Mouse (Mus musculus): Measurements from ENCODE around the gene Cttnbp2.

Gene Cttnbp2

DNA sequence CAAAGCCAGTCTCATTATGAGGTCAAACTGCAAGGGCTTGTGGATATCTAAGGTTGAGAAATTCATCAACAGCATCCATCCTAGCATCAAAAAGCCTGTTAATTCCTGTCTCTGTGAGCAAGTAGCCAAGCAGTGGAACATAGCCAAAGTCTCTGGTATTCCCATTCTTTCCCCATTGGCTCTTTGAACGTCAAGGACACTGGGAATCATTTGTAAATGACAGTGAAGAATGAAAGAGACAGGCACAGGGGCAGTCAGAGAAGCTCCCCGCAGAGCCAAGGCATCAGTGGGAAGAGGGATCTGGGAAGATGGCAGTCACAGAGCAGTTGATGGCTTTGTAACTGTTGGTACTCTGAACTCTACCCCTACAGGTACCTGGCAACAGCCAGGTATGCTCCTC, 46.9 kb downstream of the Cttnbp2 start:
- DNase-seq (ENCODE audit: low read depth, low spot score) = no peak

DNA sequence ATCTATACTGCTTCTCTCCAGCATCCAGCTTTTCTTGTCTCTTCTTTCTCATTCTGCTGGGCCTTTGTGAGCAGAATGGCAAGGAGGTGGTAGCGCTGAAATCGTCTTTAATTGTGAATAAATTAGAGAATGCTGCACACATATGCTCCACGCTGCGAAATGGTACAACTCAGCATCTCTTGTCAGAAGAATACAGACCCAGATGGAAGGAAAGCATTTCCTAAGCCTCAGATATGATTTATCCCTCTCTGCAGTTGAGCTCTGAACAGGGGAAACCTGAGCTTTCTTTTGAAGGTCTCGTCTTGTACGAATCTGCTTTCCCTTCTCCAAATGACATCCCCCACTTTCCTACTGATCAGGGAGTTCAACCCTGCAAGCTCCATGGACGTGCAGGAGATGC, 48.4 kb downstream of the Cttnbp2 start:
- DNase-seq (ENCODE audit: low read depth, low spot score) = no peak

GRCm38 (mm10) chr6:18465626-18466025, 49.0 kb downstream of the Cttnbp2 start:
- no peak for DNase-seq (ENCODE audit: low read depth, low spot score)

GRCm38 (mm10) chr6:18459657-18460056, 55.0 kb downstream of the Cttnbp2 start:
- DNase-seq (ENCODE audit: low read depth, low spot score) = no peak

DNA sequence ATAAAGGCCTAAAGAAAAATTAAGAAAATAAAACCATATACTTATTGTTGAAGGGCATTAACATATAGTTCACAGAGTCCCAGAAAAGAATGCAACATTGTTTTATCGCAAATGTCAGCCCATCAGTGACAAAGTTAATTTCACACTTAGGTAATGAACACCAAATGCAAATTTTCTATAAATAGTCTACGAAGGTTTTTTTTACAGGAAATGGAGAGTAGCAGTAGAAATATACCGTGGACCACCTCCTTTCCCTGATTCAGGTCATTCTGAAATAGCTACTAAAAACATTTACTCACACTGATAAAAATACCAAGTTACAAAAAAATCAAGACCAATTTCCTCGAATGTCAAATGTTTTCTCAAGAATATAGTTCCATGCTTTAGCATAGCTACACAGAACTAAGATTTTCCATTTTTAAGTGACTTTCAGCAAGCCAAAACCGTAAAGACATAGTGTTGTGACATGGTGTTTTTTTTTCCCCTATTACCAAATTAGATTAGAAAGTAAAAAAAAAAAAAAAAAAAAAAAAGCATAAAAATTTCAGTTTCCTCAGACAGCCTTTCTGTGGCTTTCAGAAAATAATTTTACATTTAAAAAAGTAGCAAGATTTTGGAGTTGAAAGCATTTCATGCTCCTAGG, 64.0 kb downstream of the Cttnbp2 start:
- no peak for DNase-seq (ENCODE audit: low read depth, low spot score)

- DNase-seq (ENCODE audit: low read depth, low spot score) = no peak
These were observed 66.6 kb downstream of the Cttnbp2 start for GRCm38 (mm10) chr6:18448078-18448477.

- DNase-seq (ENCODE audit: low read depth, low spot score) = no peak
These were observed 67.7 kb downstream of the Cttnbp2 start for GRCm38 (mm10) chr6:18446917-18447316.

- DNase-seq (ENCODE audit: low read depth, low spot score) = no peak
These were observed 68.3 kb downstream of the Cttnbp2 start for GRCm38 (mm10) chr6:18446359-18446758.

- DNase-seq (ENCODE audit: low read depth, low spot score) = no peak
These were observed 68.9 kb downstream of the Cttnbp2 start for GRCm38 (mm10) chr6:18445747-18446146.

DNA sequence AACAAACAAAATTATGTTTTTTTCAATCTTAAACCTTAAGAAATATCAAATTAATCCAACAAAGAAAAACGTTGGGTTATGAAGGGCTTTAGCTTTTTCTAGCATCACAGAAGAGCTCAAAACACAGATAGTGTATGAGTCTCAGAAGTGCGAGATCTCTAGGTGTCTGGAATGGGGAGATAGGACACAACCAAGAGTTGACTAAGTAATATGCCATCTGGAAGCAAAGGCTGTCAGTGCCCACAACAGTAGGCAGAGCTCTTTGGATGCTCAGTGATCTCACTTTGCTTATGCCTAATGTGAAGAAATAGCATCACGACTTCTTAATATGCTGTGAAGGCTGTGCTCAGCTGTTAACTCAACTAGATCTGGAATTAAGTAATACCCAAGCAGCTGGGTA, 72.3 kb downstream of the Cttnbp2 start:
- DNase-seq (ENCODE audit: low read depth, low spot score) = no peak

GRCm38 (mm10) chr6:18440918-18441532, 73.6 kb downstream of the Cttnbp2 start:
- DNase-seq (ENCODE audit: low read depth, low spot score) = no peak

DNA sequence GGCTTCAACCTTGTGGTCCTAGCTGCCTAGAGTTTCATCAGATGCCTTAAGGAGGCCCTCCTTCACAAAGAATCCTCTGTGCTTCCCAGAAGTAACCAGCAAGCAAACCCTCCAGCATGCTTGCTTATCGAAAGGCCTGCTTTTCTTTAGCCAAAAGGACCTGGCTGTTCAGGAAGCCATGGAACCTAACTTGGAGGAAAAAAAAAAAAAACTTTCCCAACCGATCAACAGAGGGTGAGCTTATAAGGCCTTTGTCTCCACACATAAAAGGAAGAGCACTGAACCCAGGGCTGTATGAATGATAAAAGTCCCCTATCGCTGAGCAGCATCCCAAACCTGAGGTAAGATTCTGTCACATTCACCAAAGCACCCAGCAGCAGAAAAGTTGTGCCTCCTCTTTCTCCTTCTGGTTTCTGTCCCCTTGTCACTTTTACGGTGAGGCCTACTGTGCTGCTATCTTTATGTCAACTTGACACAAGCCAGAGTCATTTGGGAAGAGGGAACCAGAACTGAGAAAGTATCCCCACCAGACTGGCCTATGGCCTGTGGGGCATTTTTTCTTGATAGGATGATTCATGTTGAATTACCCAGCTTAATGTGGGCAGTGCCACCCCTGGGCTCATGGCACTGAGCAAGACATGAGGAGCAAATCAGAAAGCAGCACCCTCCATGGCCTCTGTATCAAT, 78.4 kb downstream of the Cttnbp2 start:
- no peak for DNase-seq (ENCODE audit: low read depth, low spot score)

DNA sequence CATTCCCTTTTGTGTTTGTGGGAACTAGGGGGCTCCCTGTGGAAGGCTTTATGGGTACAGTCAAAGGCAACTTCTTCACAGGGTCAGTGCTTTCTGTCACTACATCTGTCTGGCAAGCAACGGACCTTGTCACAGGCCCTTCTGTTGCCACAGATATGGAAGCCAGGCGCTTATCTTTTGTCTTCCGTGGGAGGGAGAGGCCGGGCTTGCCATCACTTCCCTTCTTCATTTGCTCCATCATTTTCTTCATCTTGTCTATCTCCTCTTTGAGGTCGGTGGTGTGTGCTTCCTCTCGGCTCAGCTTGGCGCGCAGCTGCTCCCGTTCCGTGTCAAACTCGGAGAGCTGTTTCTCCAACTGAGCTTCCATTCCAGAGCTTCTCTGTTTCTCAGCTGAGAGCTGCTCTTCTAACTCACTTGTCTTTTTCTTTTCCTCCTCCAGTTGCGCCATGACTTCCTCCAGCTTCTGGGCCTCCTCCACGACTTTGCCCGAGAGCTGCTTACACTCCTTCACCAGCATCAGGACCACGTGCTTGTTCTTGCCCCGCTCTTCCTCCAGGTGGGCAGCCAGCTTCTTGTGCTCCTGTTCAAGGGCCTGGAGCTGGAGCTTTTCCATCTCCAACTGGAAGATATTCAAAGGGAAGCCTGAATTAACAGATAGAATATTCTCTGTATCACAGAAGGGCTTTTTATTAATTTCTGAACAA, 79.7 kb downstream of the Cttnbp2 start:
- no peak for DNase-seq (ENCODE audit: low read depth, low spot score)

DNA sequence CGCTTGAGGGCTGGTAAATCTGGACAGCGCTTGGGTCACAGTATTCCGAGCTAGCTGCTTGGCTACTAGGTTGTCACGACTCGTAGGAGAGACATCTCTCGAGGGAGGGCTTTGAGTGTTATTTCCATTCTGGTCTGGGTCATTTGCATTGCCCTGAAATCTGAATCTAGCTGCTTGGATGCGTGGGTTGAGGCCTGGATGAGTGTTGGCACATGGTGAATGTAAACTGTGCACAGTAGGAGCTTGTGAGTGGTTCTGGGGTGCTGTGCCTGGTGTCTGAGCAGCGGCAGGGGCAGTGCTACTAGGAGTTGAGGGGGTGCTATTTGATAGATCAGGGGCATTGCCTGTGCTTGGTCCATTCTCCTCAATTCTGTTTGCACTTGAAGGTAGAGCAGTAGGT, 80.3 kb downstream of the Cttnbp2 start:
- no peak for DNase-seq (ENCODE audit: low read depth, low spot score)

- DNase-seq (ENCODE audit: low read depth, low spot score) = no peak
These were observed 82.3 kb downstream of the Cttnbp2 start for GRCm38 (mm10) chr6:18432362-18432761.

- DNase-seq (ENCODE audit: low read depth, low spot score) = no peak
These were observed 82.8 kb downstream of the Cttnbp2 start for GRCm38 (mm10) chr6:18431891-18432290.

DNA sequence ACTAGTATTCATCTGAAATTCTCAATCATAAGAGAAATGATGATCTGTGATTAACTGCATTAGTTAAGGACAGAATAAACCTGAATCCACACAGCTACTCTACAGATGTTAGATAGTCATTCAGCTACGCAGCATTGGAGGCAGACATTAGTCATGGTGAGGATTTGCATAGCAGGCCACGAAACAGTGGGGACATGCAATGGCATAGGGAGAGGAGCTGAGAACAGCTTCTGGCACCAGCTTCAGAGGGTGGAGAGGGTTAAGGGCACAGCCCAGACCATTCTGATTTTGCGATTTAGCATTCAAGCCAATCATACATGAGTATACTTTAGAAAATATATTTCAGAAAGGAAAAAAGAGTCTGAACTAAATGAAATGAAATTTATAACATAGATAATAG, 84.6 kb downstream of the Cttnbp2 start:
- DNase-seq (ENCODE audit: low read depth, low spot score) = no peak

- no peak for DNase-seq (ENCODE audit: low read depth, low spot score)
These were observed 89.8 kb downstream of the Cttnbp2 start for GRCm38 (mm10) chr6:18424822-18425221.

- DNase-seq (ENCODE audit: low read depth, low spot score) = no peak
These were observed 90.3 kb downstream of the Cttnbp2 start for GRCm38 (mm10) chr6:18424367-18424766.

- no peak for DNase-seq (ENCODE audit: low read depth, low spot score)
These were observed 91.5 kb downstream of the Cttnbp2 start for GRCm38 (mm10) chr6:18423112-18423511.

DNA sequence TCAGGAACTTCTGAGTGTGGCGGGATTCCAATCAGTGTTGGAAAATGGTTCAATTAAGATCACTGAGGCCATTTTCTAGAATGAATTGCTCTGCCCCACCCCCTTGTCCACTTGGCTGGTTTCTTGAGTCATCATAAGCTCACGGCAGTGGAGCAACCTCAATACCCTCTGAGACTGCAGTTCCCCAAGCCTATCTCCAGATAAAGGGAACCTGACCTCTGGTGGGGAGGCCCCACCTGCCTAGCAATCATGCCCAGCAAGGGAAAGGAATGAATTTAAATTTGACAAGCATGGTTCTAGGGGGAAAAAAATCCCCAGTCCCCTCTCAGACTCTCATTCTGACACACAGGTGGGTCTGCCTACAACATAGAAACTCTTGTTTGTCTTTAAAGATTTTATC, 93.1 kb downstream of the Cttnbp2 start:
- no peak for DNase-seq (ENCODE audit: low read depth, low spot score)

GRCm38 (mm10) chr6:18420660-18421059, 94.0 kb downstream of the Cttnbp2 start:
- no peak for DNase-seq (ENCODE audit: low read depth, low spot score)

Data from retina, postnatal 7 days (tissue).